Mouse (Mus musculus) spleen, postnatal 36 days (tissue): Measurements from ENCODE around the gene Car7.

Source experiments
- DNase-seq, 2 experiments: peaks; one replicate each; pipeline ENCODE4 v3.0.0; 2022; ENCODE audit warnings: low spot score in 2 of 2, mixed read lengths in 1 of 2

The Car7 gene

DNA sequence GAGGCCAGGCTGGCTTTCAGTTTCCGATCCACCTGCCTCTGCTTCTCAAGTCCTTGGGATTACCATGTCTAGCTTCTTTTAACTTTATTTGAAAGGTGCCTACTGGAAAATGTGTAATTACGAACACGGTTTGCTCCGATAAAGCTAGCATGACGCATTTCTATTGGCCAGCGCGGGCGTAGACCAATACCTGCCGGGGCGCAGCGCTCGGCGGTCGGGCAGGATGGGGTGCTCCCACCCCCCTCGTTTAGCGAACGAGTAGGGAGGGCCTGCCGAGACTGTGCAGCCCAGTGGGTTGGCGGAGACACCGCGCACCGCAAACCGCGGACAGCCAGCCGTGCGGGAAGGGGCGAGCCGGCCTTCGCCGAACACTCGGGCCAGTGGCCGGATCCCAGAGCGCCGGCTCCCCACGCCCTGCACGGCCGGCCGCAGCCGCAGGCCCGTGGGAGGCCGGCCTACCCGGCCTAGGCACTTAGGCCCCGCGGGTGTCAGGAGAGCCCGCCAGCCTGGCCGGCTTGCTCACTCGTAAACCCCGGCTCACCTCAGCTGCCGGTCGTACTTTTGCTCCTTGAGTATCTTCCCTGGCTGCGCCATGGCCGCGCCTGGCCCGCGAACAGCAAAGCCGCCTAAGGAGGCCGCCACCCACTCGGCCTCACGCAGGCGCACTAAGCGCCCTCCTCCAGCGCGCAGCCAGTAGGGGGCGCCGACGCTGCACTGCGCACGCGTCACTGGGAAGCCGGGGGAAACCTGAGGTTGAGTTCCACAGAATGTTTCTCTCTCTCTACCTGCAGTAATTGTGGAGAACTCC is at the start of gene Car7, which contains the start of gene Nae1:
TSS of gene Car7 (plus strand) at position 719 of the 808 bp plus-strand sequence.
TSS of gene Nae1 (minus strand) at position 667 of the 808 bp plus-strand sequence.
- DNase-seq = peak; percentile 90 to 92

DNA sequence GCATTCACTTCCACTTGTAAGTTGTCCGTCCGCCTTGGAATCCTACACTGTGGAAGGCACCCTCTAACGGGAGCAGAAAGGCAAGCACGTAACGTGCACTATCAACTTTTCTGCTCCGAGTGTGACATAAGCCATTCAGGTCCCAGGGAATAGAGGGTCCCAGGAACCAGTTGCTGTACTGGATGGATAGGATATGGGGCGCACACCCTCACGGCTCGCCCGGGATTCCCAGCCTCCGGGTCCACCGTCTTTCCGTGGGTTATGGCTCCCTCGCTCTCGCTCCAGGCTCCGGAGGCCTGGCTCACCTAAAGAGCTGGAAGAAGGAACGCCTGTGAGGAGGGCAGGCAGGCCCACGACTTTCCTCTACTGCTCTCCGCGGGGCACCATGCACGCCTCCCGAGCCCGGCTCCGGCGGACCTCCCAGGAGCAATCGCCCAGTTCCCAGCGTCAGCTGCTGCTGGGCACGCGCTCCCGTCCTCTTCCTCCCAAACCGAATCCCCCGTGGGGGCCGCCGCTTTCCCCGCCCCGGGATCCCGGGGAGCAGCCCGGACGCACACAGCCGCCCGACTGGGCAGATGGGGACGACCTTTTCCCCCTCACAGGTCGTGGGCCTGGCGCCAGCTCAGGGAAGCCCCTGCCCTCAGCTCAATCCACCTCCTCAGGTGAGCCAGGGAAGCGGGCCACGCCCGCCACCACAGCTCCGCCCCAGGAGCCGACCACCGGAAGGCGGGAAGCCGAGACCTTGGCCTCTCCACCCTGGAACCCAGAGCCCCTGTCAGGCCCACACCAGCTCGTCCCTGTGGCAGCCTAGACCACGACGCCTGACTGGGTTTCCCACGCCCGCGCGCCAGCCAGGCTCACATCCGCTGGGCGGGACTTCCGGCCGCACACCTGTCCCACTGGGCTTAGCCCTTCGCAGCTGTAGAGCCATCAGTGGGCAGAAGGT is 25.2 kb upstream of the Car7 start, which contains the start of gene Terb1:
TSS of gene Terb1 (minus strand) at position 850 of the 946 bp plus-strand sequence.
- peak; percentile 65 to 69 for DNase-seq

DNA sequence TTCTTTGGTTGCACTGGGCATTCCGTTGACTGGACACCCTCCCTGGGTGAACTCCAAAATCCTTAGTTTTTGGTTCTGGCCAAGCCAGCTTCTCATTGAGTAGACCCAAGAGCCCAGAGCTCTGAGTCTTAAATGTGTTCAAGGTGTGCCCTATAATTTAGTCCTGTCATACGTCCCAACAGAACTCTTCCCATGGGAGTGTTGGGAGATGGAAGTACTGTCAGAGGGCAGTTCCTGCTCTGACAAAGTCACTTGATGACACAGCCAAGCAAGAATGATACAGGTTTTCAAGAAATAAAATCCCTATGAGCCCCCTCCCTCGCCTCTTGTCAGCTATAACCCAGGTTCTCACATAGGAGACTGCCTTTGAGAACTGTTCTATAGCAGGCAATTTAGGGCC is 24.4 kb upstream of the Car7 start:
- DNase-seq = no peak

DNA sequence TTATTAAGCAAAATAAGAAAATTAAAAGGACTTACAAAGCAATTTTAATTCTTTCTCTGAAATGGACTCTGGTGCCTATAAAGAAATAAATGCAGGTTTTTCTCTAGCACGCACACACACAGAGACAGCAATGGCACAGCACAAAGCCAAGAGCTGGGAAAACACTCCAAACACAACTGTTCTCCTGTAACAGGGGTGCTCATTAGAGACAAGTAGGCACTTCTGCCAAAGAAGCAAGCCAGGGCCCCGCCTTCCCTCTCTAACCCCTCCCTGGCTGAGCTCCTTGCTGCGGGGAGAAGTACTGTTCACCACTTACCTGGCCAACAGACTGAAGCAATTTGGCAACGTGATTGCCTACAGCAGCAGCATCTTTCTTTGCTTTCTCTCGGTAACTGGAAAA is 16.6 kb upstream of the Car7 start:
- no peak for DNase-seq

DNA sequence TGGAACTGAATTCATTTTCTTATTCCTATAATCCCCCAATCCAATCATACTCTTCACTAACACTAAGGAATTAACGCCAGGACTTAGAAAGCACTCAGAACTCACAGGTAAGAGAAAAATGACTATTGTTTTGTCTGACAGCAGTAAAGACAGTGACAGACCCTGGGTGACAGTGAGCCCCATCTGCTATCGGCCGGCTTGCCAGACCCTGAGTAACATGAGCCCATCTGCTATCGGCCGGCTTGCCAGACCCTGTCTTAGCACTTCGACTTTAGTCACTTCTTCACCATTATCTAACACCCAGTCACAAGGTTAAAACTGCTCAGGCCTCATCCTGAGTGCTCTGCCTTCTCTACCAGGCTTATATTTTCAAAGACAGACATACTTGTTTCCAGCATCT is 4.8 kb upstream of the Car7 start:
- DNase-seq = no peak

DNA sequence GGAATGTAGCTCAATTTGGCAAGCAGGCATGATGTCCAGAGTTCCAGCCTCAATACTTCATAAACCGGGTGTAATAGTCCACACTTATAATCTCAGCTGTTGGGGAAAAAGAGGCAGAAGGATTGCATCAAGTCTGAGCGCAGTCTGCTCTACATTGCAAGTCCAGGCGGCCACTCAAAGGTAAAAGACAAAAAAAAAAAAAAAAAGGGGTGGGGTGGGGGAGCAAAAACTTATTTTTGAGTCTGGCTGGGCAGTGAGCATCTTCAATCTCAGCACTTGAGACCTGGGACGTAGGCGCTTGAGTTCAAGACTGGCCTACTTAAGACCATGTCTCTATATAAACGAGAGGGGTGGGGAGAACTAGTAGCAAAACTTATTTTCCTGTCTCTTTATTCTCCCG is 938 bp upstream of the Car7 start:
- DNase-seq = no peak

DNA sequence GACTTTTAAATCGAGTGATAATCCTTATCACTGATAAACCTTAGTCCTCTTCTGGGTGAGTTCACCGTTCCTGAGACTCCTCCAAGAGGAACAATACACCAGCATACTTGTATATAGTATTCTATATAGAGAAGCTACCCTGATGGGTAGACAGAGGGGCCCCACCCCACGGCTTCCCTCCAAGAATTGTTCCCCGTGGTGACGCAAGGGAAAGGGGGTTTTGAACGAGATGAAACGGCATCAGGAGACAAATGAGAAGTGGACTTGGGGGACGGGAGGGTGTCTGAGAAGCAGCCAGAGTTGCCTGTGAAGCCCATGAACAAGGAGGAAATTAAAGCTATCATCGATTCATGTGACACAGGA is 271 bp downstream of the Car7 start:
- peak; percentile 30 to 50 for DNase-seq

DNA sequence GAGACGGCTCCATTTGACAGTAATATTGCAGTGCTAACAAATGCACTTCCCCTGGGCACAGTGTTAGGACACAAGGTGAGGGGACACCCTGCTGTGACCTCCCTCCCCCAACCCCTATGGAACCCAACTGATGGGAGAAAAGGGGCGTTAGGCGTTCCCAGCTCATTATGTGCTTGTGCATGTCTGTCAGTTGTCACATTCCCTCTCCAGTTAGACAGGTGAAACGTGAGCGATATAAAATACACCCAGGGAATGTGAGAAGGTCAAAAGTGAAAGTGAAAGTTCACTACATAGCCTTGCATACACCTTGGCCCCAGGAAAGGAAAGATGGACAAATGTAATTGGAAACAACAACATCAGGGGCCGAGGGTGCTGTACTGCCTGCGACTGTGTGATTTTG is 889 bp downstream of the Car7 start:
- no peak for DNase-seq

DNA sequence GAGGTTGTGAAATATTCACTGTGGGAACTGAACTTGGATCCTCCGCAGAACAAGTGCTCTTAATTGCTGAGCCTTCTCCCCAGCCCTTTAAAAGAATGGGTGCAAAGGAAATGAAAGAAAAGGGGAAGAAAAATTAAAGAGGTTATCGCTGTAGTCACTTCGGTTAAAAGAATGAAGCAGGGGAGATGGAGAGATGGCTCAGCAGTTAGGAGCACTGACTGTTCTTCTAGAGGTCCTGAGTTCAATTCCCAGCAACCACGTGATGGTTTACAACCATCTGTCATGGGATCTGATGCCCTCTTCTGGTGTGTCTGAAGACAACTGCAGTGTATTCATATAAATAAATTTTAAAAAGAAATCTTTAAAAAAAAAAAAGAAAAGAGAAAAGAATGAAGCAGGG is 1.5 kb downstream of the Car7 start:
- DNase-seq = no peak

DNA sequence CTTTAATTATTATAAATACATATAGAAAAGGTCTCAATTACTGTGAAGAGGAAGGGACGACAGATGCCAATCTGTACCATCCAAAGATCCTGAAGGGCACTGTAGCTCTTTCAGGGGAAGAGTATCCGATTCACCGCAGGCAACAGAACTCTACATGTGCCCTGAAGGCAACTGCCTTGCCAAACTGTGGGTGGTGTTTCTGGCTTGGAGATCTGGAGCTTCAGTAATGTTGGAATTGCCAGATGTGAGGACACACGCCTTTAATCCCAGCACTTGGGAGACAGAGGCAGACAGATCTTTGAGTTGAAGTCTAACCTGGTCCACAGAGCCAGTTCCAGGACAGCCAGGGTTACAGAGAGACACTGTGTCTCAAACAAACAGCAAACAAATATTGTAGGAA is 4.4 kb downstream of the Car7 start:
- DNase-seq = no peak

DNA sequence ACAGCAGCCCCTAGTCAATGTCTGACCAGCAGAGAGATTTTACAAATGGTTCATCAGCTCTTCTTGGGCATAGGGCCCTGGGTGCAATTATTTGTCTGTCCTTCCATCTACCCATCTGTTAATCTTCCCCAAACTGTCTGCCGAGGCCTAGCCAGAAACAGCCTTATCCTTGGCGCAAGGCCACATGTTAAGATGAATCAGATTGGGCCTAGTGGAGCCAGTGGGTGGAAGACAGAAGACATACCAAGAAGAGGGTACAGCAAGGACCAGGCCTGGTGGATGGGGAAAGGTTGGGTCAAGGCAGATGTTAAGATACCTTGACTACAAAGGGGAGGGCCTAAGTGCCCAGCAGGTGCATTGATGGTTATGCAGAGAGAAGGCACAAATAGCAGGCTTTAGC is 5.1 kb downstream of the Car7 start:
- no peak for DNase-seq

DNA sequence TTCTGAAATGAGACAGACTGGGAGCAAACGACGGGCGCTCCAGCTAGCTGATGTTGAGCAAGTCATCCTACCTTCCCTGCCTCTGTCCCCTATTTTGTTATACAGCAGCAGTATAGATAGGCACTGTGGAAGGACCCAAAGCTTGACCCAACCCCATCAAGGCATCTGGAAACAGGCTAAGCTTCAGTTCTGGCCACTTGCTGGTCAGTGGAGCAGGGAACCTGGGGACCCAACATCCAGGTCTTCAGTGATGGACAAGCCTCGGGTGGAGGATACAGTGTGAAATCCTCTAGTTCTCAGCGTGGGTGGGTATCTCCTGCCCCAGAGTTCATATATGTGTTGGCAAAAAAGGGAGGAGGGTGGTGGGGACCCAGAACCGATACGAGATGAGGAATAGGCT is 5.7 kb downstream of the Car7 start:
- no peak for DNase-seq

DNA sequence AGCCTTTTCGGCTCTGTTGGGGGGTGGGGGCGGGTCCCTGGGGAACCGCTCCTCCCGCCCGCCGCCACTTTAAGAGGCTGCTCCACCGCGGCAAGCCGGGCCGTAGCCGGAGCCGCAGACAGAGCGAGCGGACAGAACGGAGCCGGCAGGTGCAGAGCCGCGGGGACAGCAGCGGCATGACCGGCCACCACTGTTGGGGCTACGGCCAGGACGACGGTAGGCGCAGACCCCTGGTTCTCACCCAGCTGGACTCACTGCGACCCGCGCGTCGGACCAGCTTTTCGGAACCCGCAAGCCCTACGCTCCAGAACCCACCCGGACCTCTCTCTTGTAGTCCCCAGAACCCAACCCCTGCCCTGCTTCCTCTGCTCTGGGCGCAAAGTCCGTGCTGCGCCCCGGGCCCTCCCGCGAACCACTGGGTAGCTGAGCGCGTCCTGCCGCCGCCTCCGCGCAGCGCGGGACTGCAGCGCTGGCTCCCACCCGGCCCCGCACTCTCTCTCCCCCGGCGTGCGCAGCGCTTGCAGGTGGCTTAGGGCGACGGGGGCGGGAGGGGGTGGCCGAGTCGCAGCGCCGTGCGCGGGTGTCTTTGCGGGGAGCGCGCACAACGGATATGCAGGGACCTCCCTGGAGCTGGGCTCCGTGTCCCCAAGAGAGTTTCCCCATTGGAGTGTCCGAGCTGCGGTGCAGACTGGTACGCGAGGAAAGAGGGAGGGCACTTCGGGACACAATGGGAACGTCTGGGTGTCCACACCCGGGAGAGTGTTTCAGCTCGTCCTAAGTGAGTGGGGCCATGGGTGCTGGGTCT is 6.4 kb downstream of the Car7 start:
- no peak for DNase-seq

DNA sequence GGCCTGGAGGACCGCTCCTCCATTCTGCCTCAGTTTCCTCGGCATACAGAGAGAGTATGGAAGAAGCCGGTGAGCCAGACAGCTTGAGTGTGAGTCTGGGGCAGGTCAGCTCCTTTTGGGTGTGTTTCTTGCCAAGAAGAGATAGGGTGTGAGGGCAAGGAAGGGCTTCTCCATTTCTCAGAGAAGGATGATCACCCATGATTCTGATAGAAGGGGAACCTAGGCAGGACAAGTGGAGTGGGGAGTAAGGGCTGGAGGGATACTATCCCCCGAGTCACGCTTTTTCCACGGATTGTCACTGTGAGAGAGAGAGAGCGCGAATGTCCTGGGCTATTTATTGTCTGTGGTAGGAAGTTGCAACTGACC is 7.0 kb downstream of the Car7 start:
- no peak for DNase-seq

DNA sequence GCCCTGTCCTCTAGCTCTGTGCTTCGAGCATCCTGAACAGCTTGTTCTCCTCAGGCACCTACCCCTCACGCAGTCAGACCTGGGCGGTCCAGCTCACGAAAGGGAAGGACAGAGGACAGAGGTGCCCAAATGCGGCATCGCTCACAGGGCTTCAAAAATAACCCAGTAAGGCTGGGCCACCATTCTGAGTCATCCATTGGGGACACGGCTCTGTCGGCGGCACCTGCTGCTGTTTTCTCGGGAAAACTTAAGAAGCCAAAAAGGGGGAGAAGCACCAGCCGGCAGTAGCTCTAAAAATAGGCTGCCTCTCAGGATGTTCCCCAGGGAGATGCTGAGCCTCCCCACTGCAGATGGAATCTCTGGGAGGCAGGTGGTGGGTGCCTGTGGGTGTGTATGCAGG is 7.7 kb downstream of the Car7 start:
- DNase-seq = no peak

DNA sequence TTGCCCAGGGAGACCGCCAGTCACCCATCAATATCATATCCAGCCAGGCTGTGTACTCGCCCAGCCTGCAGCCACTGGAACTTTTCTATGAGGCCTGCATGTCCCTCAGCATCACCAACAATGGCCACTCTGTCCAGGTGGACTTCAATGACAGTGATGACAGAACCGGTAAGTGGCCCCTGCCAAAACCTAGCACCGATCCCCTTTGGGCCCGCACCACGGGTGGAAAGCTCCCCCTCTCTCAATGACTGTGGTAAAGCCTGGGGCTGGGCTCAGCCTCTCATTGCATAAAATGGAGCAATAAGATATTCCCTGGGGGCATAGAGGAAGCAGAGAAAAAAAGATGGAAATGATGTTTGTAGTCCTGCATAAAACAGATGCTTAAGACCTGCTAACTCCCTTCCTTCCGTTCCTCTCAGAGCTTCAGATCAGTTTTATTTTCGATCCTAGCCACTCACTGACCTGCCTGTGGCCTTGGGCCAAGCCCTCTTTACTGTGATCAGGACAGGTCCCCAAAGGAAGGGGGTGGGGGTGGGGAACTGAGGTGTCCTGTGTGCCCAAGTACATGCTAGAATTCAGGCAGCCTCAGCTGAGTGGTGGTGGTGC is 9.1 kb downstream of the Car7 start:
- no peak for DNase-seq

DNA sequence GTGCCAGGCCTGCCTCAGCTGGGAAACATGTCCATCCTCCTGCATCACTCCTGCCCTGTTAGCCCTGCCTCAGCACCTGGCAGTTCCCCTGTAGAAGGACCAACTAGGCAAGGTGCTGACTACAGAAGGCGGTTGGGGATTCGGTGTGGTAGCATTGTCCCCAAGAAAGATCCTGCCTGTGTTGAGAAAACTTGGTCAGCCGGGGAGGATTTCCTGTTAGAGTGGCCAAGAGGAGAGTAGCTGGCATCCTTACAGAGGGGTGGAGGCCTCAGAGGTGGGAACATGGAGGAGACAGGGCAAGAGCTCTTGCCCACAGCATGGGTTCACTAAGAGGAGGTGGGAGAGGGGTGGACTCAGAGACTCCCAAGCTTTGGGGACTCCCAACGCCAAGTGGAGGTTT is 20.7 kb downstream of the Car7 start:
- no peak for DNase-seq

DNA sequence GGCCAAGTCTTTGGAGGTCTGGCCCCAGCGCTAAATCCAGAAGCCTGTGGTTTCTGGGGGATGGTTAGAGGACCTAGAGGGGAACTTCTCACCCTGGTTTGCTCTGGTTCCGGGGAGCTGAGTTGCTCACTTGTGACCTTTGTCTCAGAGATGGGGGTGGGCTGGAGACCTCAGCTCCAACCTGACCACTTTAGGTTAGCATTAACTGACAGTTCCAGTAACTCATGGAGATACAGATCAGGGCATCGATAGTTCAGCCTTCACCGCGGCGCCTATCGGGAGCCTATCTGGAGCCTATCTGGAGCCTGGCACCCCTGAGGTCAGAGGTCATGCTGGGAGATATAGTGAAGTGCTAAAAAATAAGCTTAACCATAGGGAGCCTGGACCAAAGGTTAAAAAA is 22.7 kb downstream of the Car7 start:
- no peak for DNase-seq

DNA sequence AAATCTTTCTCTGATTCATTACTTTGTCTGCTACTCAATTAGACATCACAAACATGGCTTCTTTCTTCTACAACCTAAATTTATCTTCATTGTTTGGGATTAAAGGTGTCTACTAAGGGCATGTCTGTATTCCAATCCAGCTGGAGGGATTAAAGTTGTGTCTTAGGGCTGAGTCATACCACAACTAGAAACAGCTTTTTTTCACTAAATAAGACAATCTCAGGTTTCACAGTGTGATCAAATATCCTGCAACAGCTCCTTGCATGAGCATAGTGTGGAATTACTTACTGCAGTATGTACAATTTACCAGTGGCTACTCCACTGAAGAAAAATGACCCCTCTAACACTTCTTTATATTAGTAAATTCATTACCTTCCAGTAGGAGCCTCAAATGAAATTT is 26.2 kb downstream of the Car7 start:
- no peak for DNase-seq

DNA sequence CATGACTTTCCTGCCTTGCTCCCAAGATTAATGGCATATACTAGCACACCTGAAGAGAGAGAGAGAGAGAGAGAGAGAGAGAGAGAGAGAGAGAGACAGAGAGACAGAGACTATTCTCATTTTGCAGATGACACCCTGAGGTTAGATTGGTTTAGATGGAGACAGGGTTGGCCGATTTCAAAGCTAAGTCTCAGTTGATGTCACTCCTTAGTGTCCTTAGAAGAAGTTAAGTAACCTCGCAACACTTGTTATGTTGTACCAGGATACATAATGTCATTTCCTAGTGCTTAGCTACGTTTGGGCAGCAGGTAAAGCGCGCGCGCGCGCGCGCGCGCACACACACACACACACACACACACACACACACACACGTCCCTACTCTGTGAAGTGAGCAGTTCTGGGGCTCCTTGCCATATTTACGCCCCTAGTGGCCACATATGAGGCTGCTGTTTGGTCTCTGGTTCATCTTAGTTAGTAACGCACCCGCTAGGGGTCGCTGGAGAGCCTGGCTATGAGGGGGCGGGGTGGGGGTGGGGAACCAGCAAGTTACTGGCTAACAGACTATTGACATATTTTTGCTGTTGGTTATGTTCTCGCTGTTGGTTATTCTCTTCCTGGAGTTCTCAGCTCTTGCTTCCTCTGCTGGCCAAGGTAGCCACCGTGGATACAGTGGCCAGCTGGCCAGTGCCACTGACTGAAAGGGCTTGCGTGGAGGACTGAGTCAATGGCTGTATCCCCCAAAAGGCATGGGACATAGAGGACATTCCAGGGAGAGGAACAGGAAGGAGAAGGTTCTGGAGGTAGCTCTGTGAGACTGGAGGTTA is 30.4 kb downstream of the Car7 start:
- peak; percentile 77 to 82 for DNase-seq

DNA sequence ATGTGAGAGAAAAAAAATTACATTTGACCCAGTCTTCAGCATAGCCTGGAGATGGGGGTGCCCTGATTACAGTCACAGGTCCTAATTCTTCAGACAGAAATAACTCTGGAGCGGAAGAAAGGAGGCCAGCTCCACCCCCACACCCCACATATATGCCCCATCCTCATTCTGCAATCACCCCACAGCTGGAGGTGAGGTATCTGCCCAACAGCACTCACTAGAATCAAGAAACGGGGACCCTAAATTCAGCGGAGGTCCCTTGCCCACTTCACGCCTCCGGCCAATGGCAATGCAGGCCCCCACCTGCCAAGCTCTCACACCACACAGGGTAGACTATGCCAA is 30.9 kb downstream of the Car7 start:
- DNase-seq = no peak
